Comparison of ENCODE assay signal across 11 mouse cellular contexts in the genomic region with DNA sequence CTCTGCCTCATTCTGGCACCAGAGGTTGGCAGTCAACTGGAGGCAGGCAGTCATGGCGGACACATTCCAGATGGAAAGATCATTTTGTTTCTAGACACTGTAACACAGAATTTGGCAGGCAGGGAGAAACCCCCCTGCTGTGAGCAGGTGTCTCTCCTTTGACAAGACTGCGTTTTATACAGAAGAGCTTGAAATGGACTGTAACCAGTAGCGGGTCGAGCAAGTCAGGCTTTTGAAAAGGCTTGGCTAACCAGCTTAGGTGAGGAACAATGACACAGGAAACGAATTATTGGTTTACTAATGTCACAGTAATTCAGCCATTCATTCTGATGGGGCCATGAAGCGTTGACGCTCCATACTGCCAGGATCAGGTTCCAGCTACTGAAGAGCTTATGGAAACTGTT.
DNase-seq lines count a peak whose midpoint lies in the region; ATAC-seq and TF ChIP-seq lines count a peak whose summit lies in the region.
"Had no signal": no experiment of that assay in that cellular context is flagged by ENCODE, and none has a peak within 500 bp of the region (broad histone marks: within the 10 kb centered on the region; RNA-seq: fewer than 3 reads in every experiment).

No protein-coding gene starts in this region.

- peaks cover 19% of the 10 kb centered on the region for H3K4me1 ChIP-seq in forebrain, embryonic 15.5 days
- peaks cover 7% of the 10 kb centered on the region for H3K4me1 ChIP-seq in forebrain, embryonic 10.5 days
- no peaks in the 10 kb centered on the region for H3K4me1 ChIP-seq in ES-E14 (ENCODE audit: control insufficient read depth in 2 of 2, insufficient read depth in 2 of 2, low read length in 2 of 2, poor library complexity in 1 of 2)
- H3K4me1 ChIP-seq in limb, embryonic 14.5 days (ENCODE audit: control insufficient read depth, insufficient read depth, low read length), result no peaks in the 10 kb centered on the region
- H3K4me1 ChIP-seq: heart, embryonic 15.5 days had no signal

- H3K4me3 ChIP-seq in forebrain, embryonic 15.5 days, result no peak overlapping the region
- H3K4me3 ChIP-seq in forebrain, embryonic 10.5 days, result no peak overlapping the region
- H3K4me3 ChIP-seq in ES-E14 (ENCODE audit: insufficient read depth in 1 of 2, low read depth in 1 of 2, low read length in 2 of 2, poor library complexity in 1 of 2, severe bottlenecking in 1 of 2), result no peak overlapping the region
- H3K4me3 ChIP-seq in limb, embryonic 14.5 days (replicated peaks; ENCODE audit: low read length), result no peak overlapping the region
- H3K4me3 ChIP-seq: heart, embryonic 15.5 days had no signal

- H3K9me3 ChIP-seq in forebrain, embryonic 15.5 days, result no peaks in the 10 kb centered on the region
- H3K9me3 ChIP-seq in forebrain, embryonic 10.5 days, result no peaks in the 10 kb centered on the region
- H3K9me3 ChIP-seq in ES-E14 (ENCODE audit: control insufficient read depth, insufficient read depth, low read depth, low read length), result peaks cover 3% of the 10 kb centered on the region; the same call in 1 of the 2 replicates
- no peaks in the 10 kb centered on the region for H3K9me3 ChIP-seq in limb, embryonic 14.5 days (ENCODE audit: control insufficient read depth, low read length)
- H3K9me3 ChIP-seq: heart, embryonic 15.5 days had no signal

- 15% methylated on average over 7 of the region's 7 CpGs for WGBS in forebrain, embryonic 15.5 days
- 40% methylated on average over 7 of the region's 7 CpGs for WGBS in forebrain, embryonic 10.5 days
- 66% methylated on average over 7 of the region's 7 CpGs for WGBS in limb, embryonic 14.5 days

- in situ Hi-C loops in ES-E14 (cut with MboI; ENCODE audit: low sequenced_read_pairs in 2 of 2, unreplicated experiment in 2 of 2), result no loop called here

- DNase-seq in forebrain, embryonic 10.5 days (ENCODE audit: extremely low spot score, low spot score), result no peak
- DNase-seq in ES-E14 (ENCODE audit: low read depth, low spot score), result peak; percentile 6
- DNase-seq in cerebellum, adult 9-10 months, result peak; percentile 90
- peak; percentile 29 for DNase-seq in limb, embryonic 14.5 days (ENCODE audit: low spot score)
- DNase-seq in urinary bladder, postnatal 36 days (ENCODE audit: low spot score in 2 of 2), result no peak
- no peak for DNase-seq in kidney, postnatal 14 days
- DNase-seq: lung, postnatal 10 days had no signal

- no peaks in the 10 kb centered on the region for H3K27me3 ChIP-seq in forebrain, embryonic 15.5 days
- no peaks in the 10 kb centered on the region for H3K27me3 ChIP-seq in forebrain, embryonic 10.5 days (ENCODE audit: poor library complexity, severe bottlenecking)
- H3K27me3 ChIP-seq in limb, embryonic 14.5 days (ENCODE audit: control insufficient read depth, insufficient read depth, low read length), result no peaks in the 10 kb centered on the region
- H3K27me3 ChIP-seq: heart, embryonic 15.5 days had no signal

- no peaks in the 10 kb centered on the region for H3K36me3 ChIP-seq in forebrain, embryonic 15.5 days
- no peaks in the 10 kb centered on the region for H3K36me3 ChIP-seq in forebrain, embryonic 10.5 days (replicated peaks)
- no peaks in the 10 kb centered on the region for H3K36me3 ChIP-seq in ES-E14 (ENCODE audit: control insufficient read depth, insufficient read depth, low read length, poor library complexity, severe bottlenecking)
- H3K36me3 ChIP-seq in limb, embryonic 14.5 days (ENCODE audit: control insufficient read depth, insufficient read depth, low read length), result no peaks in the 10 kb centered on the region
- H3K36me3 ChIP-seq: heart, embryonic 15.5 days had no signal

- no peak overlapping the region for H3K4me2 ChIP-seq in forebrain, embryonic 15.5 days (replicated peaks)
- H3K4me2 ChIP-seq in limb, embryonic 14.5 days (replicated peaks; ENCODE audit: low read depth, low read length, severe bottlenecking), result no peak overlapping the region
- H3K4me2 ChIP-seq: heart, embryonic 15.5 days had no signal

- H3K27ac ChIP-seq in forebrain, embryonic 15.5 days (replicated peaks), result peak overlapping the region; percentile 41; the same call in 1 of the 2 replicates
- no peak overlapping the region for H3K27ac ChIP-seq in forebrain, embryonic 10.5 days
- H3K27ac ChIP-seq in ES-E14 (ENCODE audit: insufficient read depth, low read depth, low read length, poor library complexity, severe bottlenecking), result no peak overlapping the region
- H3K27ac ChIP-seq in limb, embryonic 14.5 days (replicated peaks; ENCODE audit: low read depth, low read length), result no peak overlapping the region
- H3K27ac ChIP-seq: heart, embryonic 15.5 days; kidney, postnatal 0 days had no signal

- H3K9ac ChIP-seq in forebrain, embryonic 15.5 days (replicated peaks), result no peak overlapping the region
- no peak overlapping the region for H3K9ac ChIP-seq in ES-E14 (ENCODE audit: insufficient read depth, low read depth, low read length, poor library complexity, severe bottlenecking)
- no peak overlapping the region for H3K9ac ChIP-seq in limb, embryonic 14.5 days (ENCODE audit: low read depth, low read length, severe bottlenecking)
- H3K9ac ChIP-seq: heart, embryonic 15.5 days had no signal

- no peak for TF ChIP-seq POLR2A in limb, embryonic 14.5 days (IDR thresholded peaks at IDR 0.05; ENCODE audit: borderline replicate concordance, extremely low read depth, insufficient read depth, insufficient read length)

- ATAC-seq in forebrain, embryonic 15.5 days (replicated peaks), result peak; percentile 86
- ATAC-seq in limb, embryonic 14.5 days (ENCODE audit: low FRiP score, low read depth), result peak; percentile 73; the same call in 1 of the 2 replicates
- no peak for ATAC-seq in megakaryocyte progenitor cell, adult 5-6 weeks (replicated peaks; ENCODE audit: poor library complexity)

TF ChIP-seq in ES-E14, 5 proteins besides CTCF, POLR2A, EP300 and RAD21:
- no peak for TF ChIP-seq MAFK (IDR thresholded peaks at IDR 0.05; ENCODE audit: insufficient read depth, low read depth, low read length)
- TF ChIP-seq ZC3H11A (IDR thresholded peaks at IDR 0.05; ENCODE audit: borderline replicate concordance, low read depth, low read length), result no peak
- TF ChIP-seq CHD2 (IDR thresholded peaks at IDR 0.05; ENCODE audit: low read depth, low read length), result no peak
- TF ChIP-seq HCFC1 (IDR thresholded peaks at IDR 0.05; ENCODE audit: borderline replicate concordance, insufficient read depth, low read length), result no peak
- no peak for TF ChIP-seq ZNF384 (IDR thresholded peaks at IDR 0.05; ENCODE audit: low read depth, low read length)

Comparison
In these comparisons a context has a peak if more than half of its experiments do, and no peak if none do; other contexts are left out.
1. DNase-seq: peak in ES-E14 (single experiment), cerebellum, adult 9-10 months (single experiment) and limb, embryonic 14.5 days (single experiment); none in forebrain, embryonic 10.5 days (single experiment), urinary bladder, postnatal 36 days (0 of 2) and kidney, postnatal 14 days (single experiment).